Mouse (Mus musculus) CH12.LX (cell line): ENCODE measurements around the gene Cilp.

Experiments
- CHD1 ChIP-seq: IDR thresholded peaks from 2 replicates; pipeline ENCODE4 v1.6.1; 2012; ENCODE audit warnings: low read depth, low read length, improper control_type of control experiment, inconsistent platforms
- E2F4 ChIP-seq: IDR thresholded peaks from 2 replicates; pipeline ENCODE4 v1.6.1; 2011; ENCODE audit warnings: low read depth, low read length, improper control_type of control experiment; ENCODE audit not compliant: insufficient replicate concordance
- EP300 ChIP-seq: IDR thresholded peaks from 2 replicates; pipeline ENCODE4 v1.6.1; 2011; ENCODE audit warnings: low read length, improper control_type of control experiment
- IRF4 ChIP-seq: IDR thresholded peaks from 2 replicates; pipeline ENCODE4 v1.6.1; 2014; ENCODE audit warnings: low read depth, mild to moderate bottlenecking, inconsistent platforms, low read length, improper control_type of control experiment
- JUND ChIP-seq: conservative IDR thresholded peaks from 2 replicates; pipeline ENCODE4 v1.6.1; 2011; ENCODE audit warnings: low read depth, low read length, improper control_type of control experiment
- MAX ChIP-seq: IDR thresholded peaks from 2 replicates; pipeline ENCODE4 v1.6.1; 2011; ENCODE audit warnings: low read length, improper control_type of control experiment
- MYC ChIP-seq: IDR thresholded peaks from 2 replicates; pipeline ENCODE4 v1.6.1; 2011; ENCODE audit warnings: low read depth, mild to moderate bottlenecking, improper control_type of control experiment, low read length
- POLR2A ChIP-seq: IDR thresholded peaks from 2 replicates; pipeline ENCODE4 v1.6.1; 2011; ENCODE audit warnings: low read depth, mild to moderate bottlenecking, improper control_type of control experiment, low read length
- RAD21 ChIP-seq: IDR thresholded peaks from 2 replicates; pipeline ENCODE4 v1.6.1; 2011; ENCODE audit warnings: low read depth, mild to moderate bottlenecking, low read length, improper control_type of control experiment, moderate library complexity
- ZMIZ1 ChIP-seq: IDR thresholded peaks from 2 replicates; pipeline ENCODE4 v1.6.1; 2012; ENCODE audit warnings: low read depth, mild to moderate bottlenecking, inconsistent platforms, low read length, improper control_type of control experiment
- ZNF384 ChIP-seq: IDR thresholded peaks from 2 replicates; pipeline ENCODE4 v1.6.1; 2012; ENCODE audit warnings: low read depth, low read length, improper control_type of control experiment, inconsistent platforms

DNA sequence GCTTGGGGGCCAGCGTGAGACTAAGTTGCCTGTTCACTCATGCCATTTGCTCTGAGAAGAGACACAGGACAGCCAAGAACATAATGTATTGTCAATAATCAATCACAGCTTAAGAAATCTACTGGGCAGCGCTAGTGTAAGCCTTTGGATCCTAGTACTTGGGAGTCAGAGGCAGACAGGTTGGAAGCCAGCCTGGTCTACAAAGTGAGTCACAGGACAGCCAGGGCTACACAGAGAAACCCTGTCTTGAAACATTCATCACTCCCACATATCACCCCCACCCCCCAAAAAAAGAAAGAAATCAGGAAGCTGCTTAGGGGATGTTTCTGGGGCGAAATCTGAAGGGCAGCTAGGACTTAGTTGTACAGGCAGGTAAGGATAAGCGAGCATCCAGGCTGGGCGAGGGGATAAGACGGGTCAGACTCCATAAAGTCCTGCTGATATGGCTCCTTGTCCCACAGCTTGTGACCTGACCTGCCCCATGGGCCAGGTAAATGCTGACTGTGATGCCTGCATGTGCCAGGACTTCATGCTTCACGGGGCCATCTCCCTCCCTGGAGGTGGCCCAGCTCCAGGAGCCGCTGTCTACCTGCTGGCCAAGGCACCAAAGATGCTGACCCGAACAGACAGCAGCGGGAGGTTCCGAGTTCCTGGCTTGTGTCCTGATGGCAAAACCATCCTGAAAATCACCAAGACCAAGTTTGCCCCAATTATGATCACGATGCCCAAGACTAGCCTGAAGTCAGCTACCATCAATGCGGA lies 8.2 kb downstream of the Cilp start:
- TF ChIP-seq RAD21 (no peak), E2F4 (no peak), ZMIZ1 (no peak), EP300 (no peak), ZNF384 (no peak), POLR2A (no peak), CHD1 (no peak), JUND (no peak), MYC (no peak), IRF4 (no peak), MAX (no peak)
